Mouse (Mus musculus) megakaryocyte, embryonic 14.5 days (primary cell): ENCODE data around the gene Cdh5.

Experiments used
- FLI1 ChIP-seq: IDR thresholded peaks from 2 replicates; pipeline ENCODE4 v1.6.1; 2012; ENCODE audit warnings: low read length, inconsistent platforms, mixed read lengths
- GATA1 ChIP-seq: IDR thresholded peaks from 3 replicates; pipeline ENCODE4 v1.6.1; 2012; ENCODE audit warnings: mixed read lengths, low read length, inconsistent platforms, borderline replicate concordance

DNA sequence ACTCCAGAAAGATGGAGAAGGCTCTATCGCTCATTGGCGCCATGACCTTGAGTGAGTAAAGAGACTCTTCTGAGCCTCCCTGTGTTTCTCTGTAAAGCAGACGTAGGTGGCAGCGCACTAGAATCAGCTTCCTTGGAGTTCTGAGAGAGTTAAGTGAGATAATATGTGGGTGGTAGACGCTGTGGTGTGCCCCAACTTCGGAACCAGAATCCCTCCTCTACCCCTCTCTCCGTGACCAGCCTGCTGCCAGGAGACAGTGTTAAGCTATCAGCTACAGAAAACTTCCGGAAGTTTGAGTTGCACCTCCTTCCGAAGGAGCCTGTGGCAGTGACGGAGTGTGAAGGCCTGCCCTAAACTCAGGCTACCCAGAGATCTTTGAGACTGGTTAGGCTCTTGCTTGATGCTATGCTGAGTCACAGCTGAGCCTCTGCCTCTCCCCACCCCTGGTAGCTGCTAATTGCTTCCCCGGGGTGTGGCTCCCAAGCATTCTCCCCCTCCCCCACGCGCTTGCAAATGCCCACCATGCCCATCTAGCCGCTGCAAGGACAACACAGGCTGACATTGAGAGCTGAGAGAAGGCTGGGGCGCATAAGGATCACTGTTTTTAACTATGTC, 32.9 kb upstream of the Cdh5 start:
- no peak for TF ChIP-seq GATA1
- TF ChIP-seq FLI1, result no peak
